Mouse (Mus musculus) kidney, embryonic 14.5 days (tissue): Measurements from ENCODE around the gene Dnajc4. TPM values are rescaled to one million over a fixed set of nuclear protein-coding genes. Genes with fewer than 3 reads are reported as not detected.

Experiments
- ATAC-seq: fragments of 200-750 bp; cut with Nextera tagmentation; 2 replicates; pipeline ENCODE4 v1.8.0; 2017; ENCODE audit warnings: moderate number of reproducible peaks, mild to moderate bottlenecking, moderate TSS enrichment, moderate library complexity; ENCODE audit not compliant: low FRiP score, low TSS enrichment
- H3K27ac ChIP-seq: fragments of 300-500 bp; sonication (generic); 2 replicates; pipeline ENCODE4 v1.5.1; 2014; ENCODE audit warnings: low read depth, mild to moderate bottlenecking, low read length, moderate library complexity, mixed read lengths
- H3K27me3 ChIP-seq: fragments of 300-500 bp; sonication (generic); 2 replicates; pipeline ENCODE4 v1.6.1; 2014; ENCODE audit warnings: mild to moderate bottlenecking, low read length; ENCODE audit not compliant: control insufficient read depth, insufficient read depth
- H3K36me3 ChIP-seq: fragments of 300-500 bp; sonication (generic); 2 replicates; pipeline ENCODE4 v1.6.1; 2014; ENCODE audit warnings: low read length, mixed read lengths; ENCODE audit not compliant: control insufficient read depth, insufficient read depth
- H3K4me1 ChIP-seq: fragments of 300-500 bp; sonication (generic); 2 replicates; pipeline ENCODE4 v1.6.1; 2014; ENCODE audit warnings: low read length, mixed read lengths; ENCODE audit not compliant: control insufficient read depth, insufficient read depth
- H3K4me2 ChIP-seq: fragments of 300-500 bp; sonication (generic); replicated peaks from 2 replicates; pipeline ENCODE4 v1.6.1; 2014; ENCODE audit warnings: low read depth, mild to moderate bottlenecking, low read length
- H3K4me3 ChIP-seq: fragments of 300-500 bp; sonication (generic); 2 replicates; pipeline ENCODE4 v1.5.1; 2014; ENCODE audit warnings: mild to moderate bottlenecking, low read length
- H3K9ac ChIP-seq: fragments of 300-500 bp; sonication (generic); 2 replicates; pipeline ENCODE4 v1.6.1; 2014; ENCODE audit warnings: low read depth, mild to moderate bottlenecking, low read length, moderate library complexity
- H3K9me3 ChIP-seq: fragments of 300-500 bp; sonication (generic); 2 replicates; pipeline ENCODE4 v1.6.1; 2016; ENCODE audit warnings: low read length; ENCODE audit not compliant: control insufficient read depth
- WGBS: fragments of 180-500 bp; shearing (Covaris S2); extraction: QIAGEN DNeasy Blood & Tissue Kit; methylation state at CpG from one replicate; pipeline ENCODE4 v1.1.7; 2014; 5-methylcytosine and 5-hydroxymethylcytosine counted together
- polyA plus RNA-seq: library from polyadenylated mRNA; unstranded; fragments of >200 nt; fragmentation: Nextera tagmentation; extraction: Ambion mirVana; gene quantifications from 2 replicates; pipeline ENCODE4 v1.2.1, GENCODE M21; 2014

Dnajc4 gene
- polyA plus RNA-seq, 1 experiment from 2014 or later: 24.0 TPM

- Histone ChIP-seq H3K4me3 (peak overlapping the region; percentile 69), H3K27me3 (no peaks in the 10 kb centered on the region), H3K9ac (peak overlapping the region; percentile 86), H3K9me3 (no peaks in the 10 kb centered on the region), H3K4me2 (peak overlapping the region; percentile 81), H3K27ac (peak overlapping the region; percentile 93), H3K4me1 (peaks cover 34% of the 10 kb centered on the region), H3K36me3 (peaks cover 37% of the 10 kb centered on the region)
- peak; percentile 90 for ATAC-seq
- WGBS: 1% methylated on average over 57 of the region's 59 CpGs
Observed at GRCm38 (mm10) chr19:6979486-6980380, 12.6 kb downstream of the Dnajc4 start.

GRCm38 (mm10) chr19:6979001-6979479, 13.3 kb downstream of the Dnajc4 start:
- peak overlapping the region; percentile 69 for H3K4me3 ChIP-seq

GRCm38 (mm10) chr19:6978639-6978974, 13.8 kb downstream of the Dnajc4 start:
- ATAC-seq: no peak
- peaks cover 34% of the 10 kb centered on the region for H3K4me1 ChIP-seq
- peak overlapping the region; percentile 66; the same call in 1 of the 2 replicates for H3K9ac ChIP-seq
- peak overlapping the region; percentile 69 for H3K4me3 ChIP-seq
- 47% methylated on average over 3 of the region's 3 CpGs for WGBS
- peaks cover 30% of the 10 kb centered on the region for H3K36me3 ChIP-seq
- H3K27ac ChIP-seq: no peak overlapping the region; the same call in 1 of the 2 replicates
- H3K4me2 ChIP-seq: peak overlapping the region; percentile 77
- no peaks in the 10 kb centered on the region for H3K27me3 ChIP-seq
- no peaks in the 10 kb centered on the region for H3K9me3 ChIP-seq

More at GRCm38 (mm10) chr19:6979001-6979479, 13.3 kb downstream of the Dnajc4 start:
- Histone ChIP-seq H3K27ac (peak overlapping the region; percentile 74; the same call in 1 of the 2 replicates), H3K4me2 (peak overlapping the region; percentile 77), H3K36me3 (peaks cover 34% of the 10 kb centered on the region), H3K4me1 (peaks cover 34% of the 10 kb centered on the region), H3K27me3 (no peaks in the 10 kb centered on the region), H3K9me3 (no peaks in the 10 kb centered on the region), H3K9ac (peak overlapping the region; percentile 66)
- peak; percentile 0; the same call in 1 of the 2 replicates for ATAC-seq
- 9% methylated on average over 11 of the region's 11 CpGs for WGBS

- no peaks in the 10 kb centered on the region for H3K27me3 ChIP-seq
- no peak for ATAC-seq
- H3K4me2 ChIP-seq: peak overlapping the region; percentile 77; the same call in 1 of the 2 replicates
- H3K9me3 ChIP-seq: no peaks in the 10 kb centered on the region
- peak overlapping the region; percentile 66; the same call in 1 of the 2 replicates for H3K9ac ChIP-seq
- 81% methylated on average over 13 of the region's 13 CpGs for WGBS
- H3K4me3 ChIP-seq: peak overlapping the region; percentile 69; the same call in 1 of the 2 replicates
- H3K27ac ChIP-seq: no peak overlapping the region
- peaks cover 27% of the 10 kb centered on the region for H3K36me3 ChIP-seq
- H3K4me1 ChIP-seq: peaks cover 34% of the 10 kb centered on the region
Observed at GRCm38 (mm10) chr19:6977759-6978638, 14.4 kb downstream of the Dnajc4 start.

- no peak for ATAC-seq
- WGBS: under 1% methylated on average over 16 of the region's 16 CpGs
- Histone ChIP-seq H3K4me3 (peak within 1 kb of the TSS; percentile 82), H3K9me3 (no peaks in the 10 kb centered on the region), H3K9ac (peak within 1 kb of the TSS; percentile 87), H3K27me3 (no peaks in the 10 kb centered on the region), H3K4me1 (peaks cover 42% of the 10 kb centered on the region), H3K36me3 (peaks cover 20% of the 10 kb centered on the region), H3K27ac (peak within 1 kb of the TSS; percentile 91), H3K4me2 (peak within 1 kb of the TSS; percentile 91)
Observed at GRCm38 (mm10) chr19:6975537-6976521, 16.5 kb downstream of the Dnajc4 start, which contains the start of gene Plcb3. Plcb3 (minus strand) TSS chr19:6976470.

- H3K4me3 ChIP-seq: peak within 1 kb of the TSS; percentile 82
- peak within 1 kb of the TSS; percentile 91 for H3K27ac ChIP-seq
- H3K9me3 ChIP-seq: no peaks in the 10 kb centered on the region
- peaks cover 50% of the 10 kb centered on the region for H3K4me1 ChIP-seq
- ATAC-seq: peak; percentile 51
- under 1% methylated on average over 67 of the region's 84 CpGs for WGBS
- H3K27me3 ChIP-seq: no peaks in the 10 kb centered on the region
- H3K4me2 ChIP-seq: peak within 1 kb of the TSS; percentile 91
- peaks cover 20% of the 10 kb centered on the region for H3K36me3 ChIP-seq
- H3K9ac ChIP-seq: peak within 1 kb of the TSS; percentile 87
Observed at GRCm38 (mm10) chr19:6974211-6975205, 17.9 kb downstream of the Dnajc4 start, which contains the start of gene Ppp1r14b. Ppp1r14b (plus strand) TSS chr19:6974968.

- WGBS: 23% methylated on average over 11 of the region's 12 CpGs
- ATAC-seq: no peak
- H3K36me3 ChIP-seq: peaks cover 20% of the 10 kb centered on the region
- peak overlapping the region; percentile 82 for H3K4me3 ChIP-seq
- H3K27me3 ChIP-seq: no peaks in the 10 kb centered on the region
- H3K27ac ChIP-seq: no peak overlapping the region
- peaks cover 50% of the 10 kb centered on the region for H3K4me1 ChIP-seq
- no peaks in the 10 kb centered on the region for H3K9me3 ChIP-seq
- H3K4me2 ChIP-seq: peak overlapping the region; percentile 91
- H3K9ac ChIP-seq: peak overlapping the region; percentile 87; the same call in 1 of the 2 replicates
Observed at GRCm38 (mm10) chr19:6973581-6974190, 18.7 kb downstream of the Dnajc4 start.
